Mouse (Mus musculus) liver, embryonic 14.5 days (tissue): ENCODE measurements at regions not wholly inside any gene's neighbourhood (a gene's known extent, or its start where the extent isn't known, plus 50 kb on each side); places are given as distances from the start of the nearest gene placed in this dataset.

Experiments used
- ATAC-seq: fragments of 200-750 bp; cut with Nextera tagmentation; 2 replicates; pipeline ENCODE4 v1.8.0; 2017; ENCODE audit warnings: moderate number of reproducible peaks, mild to moderate bottlenecking, moderate library complexity; ENCODE audit not compliant: insufficient read depth
- DNase-seq, 3 experiments: peaks; one replicate each; pipeline ENCODE4 v3.0.0-alpha.2; 2012 to 2013; ENCODE audit warnings: low read depth in 3 of 3, low spot score in 3 of 3
- H3K27ac ChIP-seq: fragments of 300-500 bp; sonication (generic); 2 replicates; pipeline ENCODE4 v1.5.1; 2014; ENCODE audit warnings: moderate library complexity, mild to moderate bottlenecking, control low read depth, inconsistent platforms
- H3K27me3 ChIP-seq: fragments of 300-500 bp; sonication (generic); 2 replicates; pipeline ENCODE4 v1.6.1; 2014; ENCODE audit warnings: mild to moderate bottlenecking, low read length, moderate library complexity; ENCODE audit not compliant: control insufficient read depth, insufficient read depth
- H3K36me3 ChIP-seq: fragments of 300-500 bp; sonication (generic); replicated peaks from 2 replicates; pipeline ENCODE4 v1.6.1; 2014; ENCODE audit warnings: low read depth; ENCODE audit not compliant: control insufficient read depth, insufficient read depth
- H3K4me1 ChIP-seq, 2 experiments: fragments of 200-500 bp in 1 of 2; fragments of 300-500 bp in 1 of 2; sonication (generic) in 1 of 2; replicated peaks; 2 replicates each; pipeline ENCODE4 v1.6.1; 2012 to 2014; ENCODE audit warnings: antibody characterized with exemption in 1 of 2, inconsistent platforms in 1 of 2, low read length in 1 of 2; ENCODE audit not compliant: control insufficient read depth in 2 of 2, insufficient read depth in 2 of 2
- H3K4me2 ChIP-seq: fragments of 300-500 bp; sonication (generic); 2 replicates; pipeline ENCODE4 v1.6.1; 2014; ENCODE audit warnings: low read depth, mild to moderate bottlenecking, control low read depth, moderate library complexity
- H3K4me3 ChIP-seq, 2 experiments: fragments of 200-500 bp in 1 of 2; fragments of 300-500 bp in 1 of 2; sonication (generic) in 1 of 2; 2 replicates each; pipeline ENCODE4 v1.5.1; 2012 to 2014; ENCODE audit warnings: low read depth in 2 of 2, low read length in 2 of 2, mild to moderate bottlenecking in 2 of 2, control low read depth in 1 of 2, inconsistent platforms in 1 of 2, moderate library complexity in 1 of 2; ENCODE audit not compliant: insufficient read depth in 1 of 2
- H3K9ac ChIP-seq: fragments of 300-500 bp; sonication (generic); replicated peaks from 2 replicates; pipeline ENCODE4 v1.6.1; 2014; ENCODE audit warnings: mild to moderate bottlenecking, control low read depth, moderate library complexity
- H3K9me3 ChIP-seq: fragments of 300-500 bp; sonication (generic); 2 replicates; pipeline ENCODE4 v1.6.1; 2016; ENCODE audit warnings: low read length, mixed read lengths; ENCODE audit not compliant: control insufficient read depth
- CTCF ChIP-seq: IDR thresholded peaks from 2 replicates; pipeline ENCODE4 v1.5.1; 2016; ENCODE audit warnings: antibody characterized with exemption, low read depth, control low read depth
- EP300 ChIP-seq: IDR thresholded peaks from 2 replicates; pipeline ENCODE4 v1.6.1; 2016; ENCODE audit warnings: antibody characterized with exemption, low read depth
- WGBS: fragments of 180-500 bp; shearing (Covaris S2); extraction: QIAGEN DNeasy Blood & Tissue Kit; methylation state at CpG from one replicate; pipeline ENCODE4 v1.1.7; 2014; ENCODE audit not compliant: insufficient replicate concordance; 5-methylcytosine and 5-hydroxymethylcytosine counted together

GRCm38 (mm10) chr15:68797406-68797805 lies 2296.7 kb upstream of the Lrrc6 start:
- no peak overlapping the region for H3K4me3 ChIP-seq
- H3K4me2 ChIP-seq, result no peak overlapping the region
- ATAC-seq, result no peak
- no peak overlapping the region for H3K27ac ChIP-seq
- no peaks in the 10 kb centered on the region for H3K9me3 ChIP-seq
- no peaks in the 10 kb centered on the region for H3K27me3 ChIP-seq
- WGBS, result 56% methylated on average over 2 of the region's 2 CpGs
- H3K36me3 ChIP-seq, result no peaks in the 10 kb centered on the region
- no peak overlapping the region for H3K9ac ChIP-seq
- no peak for TF ChIP-seq CTCF
- no peak for TF ChIP-seq EP300
- no peak for DNase-seq
- no peaks in the 10 kb centered on the region for H3K4me1 ChIP-seq

GRCm38 (mm10) chr15:68795239-68795960 lies 2294.7 kb upstream of the Lrrc6 start:
- Histone ChIP-seq H3K27ac (no peak overlapping the region), H3K36me3 (no peaks in the 10 kb centered on the region), H3K4me3 (no peak overlapping the region), H3K9me3 (no peaks in the 10 kb centered on the region), H3K4me1 (no peaks in the 10 kb centered on the region), H3K9ac (no peak overlapping the region), H3K27me3 (no peaks in the 10 kb centered on the region), H3K4me2 (no peak overlapping the region)
- DNase-seq, result no peak
- WGBS, result 40% methylated on average over 4 of the region's 4 CpGs
- ATAC-seq, result no peak
- TF ChIP-seq EP300, result no peak
- no peak for TF ChIP-seq CTCF

- Histone ChIP-seq H3K4me2 (no peak overlapping the region), H3K36me3 (no peaks in the 10 kb centered on the region), H3K27me3 (no peaks in the 10 kb centered on the region), H3K9ac (no peak overlapping the region), H3K4me1 (no peaks in the 10 kb centered on the region), H3K27ac (no peak overlapping the region), H3K4me3 (no peak overlapping the region), H3K9me3 (no peaks in the 10 kb centered on the region)
- TF ChIP-seq CTCF, result no peak
- no peak for TF ChIP-seq EP300
- 46% methylated on average over 1 of the region's 1 CpGs for WGBS
- ATAC-seq (no peak), DNase-seq (no peak)
Measured at GRCm38 (mm10) chr15:68759948-68760347, 2259.2 kb upstream of the Lrrc6 start.

- H3K9ac ChIP-seq, result no peak overlapping the region
- no peaks in the 10 kb centered on the region for H3K4me1 ChIP-seq
- H3K4me3 ChIP-seq, result no peak overlapping the region
- DNase-seq (no peak), ATAC-seq (no peak)
- no peaks in the 10 kb centered on the region for H3K36me3 ChIP-seq
- H3K9me3 ChIP-seq, result no peaks in the 10 kb centered on the region
- no peaks in the 10 kb centered on the region for H3K27me3 ChIP-seq
- no peak overlapping the region for H3K27ac ChIP-seq
- no peak for TF ChIP-seq CTCF
- no peak overlapping the region for H3K4me2 ChIP-seq
- 61% methylated on average over 1 of the region's 1 CpGs for WGBS
Measured at GRCm38 (mm10) chr15:68755255-68755654, 2254.5 kb upstream of the Lrrc6 start.

- Histone ChIP-seq H3K27me3 (no peaks in the 10 kb centered on the region), H3K27ac (no peak overlapping the region), H3K9me3 (no peaks in the 10 kb centered on the region), H3K4me2 (no peak overlapping the region), H3K9ac (no peak overlapping the region), H3K4me1 (no peaks in the 10 kb centered on the region), H3K36me3 (no peaks in the 10 kb centered on the region), H3K4me3 (no peak overlapping the region)
- WGBS, result 42% methylated on average over 4 of the region's 4 CpGs
- ATAC-seq, result no peak
- DNase-seq, result no peak
- TF ChIP-seq EP300, result no peak
- TF ChIP-seq CTCF, result no peak
Measured at GRCm38 (mm10) chr15:68754834-68755233, 2254.1 kb upstream of the Lrrc6 start.
